Mouse (Mus musculus): ENCODE results near the gene A630023A22Rik. TPM values are rescaled to one million over a fixed set of nuclear protein-coding genes. Genes with fewer than 3 reads are reported as not detected.

Gene A630023A22Rik
- polyA plus RNA-seq (2014; fragmentation: Illumina TruSeq; extraction: RNeasy Lipid Tissue Mini Kit (QIAGEN cat#74804); ENCODE audit: low read depth, low replicate concordance): not detected

GRCm38 (mm10) chr14:34102601-34103000, at the start of gene A630023A22Rik:
TSS of gene A630023A22Rik (minus strand) at chr14:34102754.

DNA sequence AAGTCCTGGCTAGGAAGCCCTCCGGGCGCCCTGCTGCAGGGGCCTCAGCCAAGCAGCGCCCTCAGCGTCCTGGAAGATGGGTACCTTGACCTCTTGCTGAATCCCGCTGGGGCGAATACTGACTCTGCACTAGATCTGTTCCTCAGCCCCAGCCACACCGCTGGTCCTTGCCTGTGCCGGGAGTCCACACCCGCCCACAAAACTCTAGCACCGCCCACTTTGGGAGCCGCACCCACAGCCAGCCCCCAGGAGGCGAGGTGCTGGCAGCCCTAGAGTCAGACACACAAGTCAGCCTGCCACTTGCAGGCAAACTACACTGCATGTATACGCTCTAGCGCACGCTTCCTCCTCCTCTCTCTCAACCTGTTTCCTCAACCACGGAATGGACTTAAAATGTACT, 49.8 kb upstream of the A630023A22Rik start, which contains the start of gene Npy4r:
Gene Npy4r (minus strand): TSS at position 148 of the 400 bp plus-strand sequence.

GRCm38 (mm10) chr14:34085731-34086130, 16.8 kb downstream of the A630023A22Rik start, which contains the start of gene Anxa8:
TSS of gene Anxa8 (plus strand) at chr14:34085981.

GRCm38 (mm10) chr14:34052516-34052915, 50.0 kb downstream of the A630023A22Rik start, which contains the start of gene Antxrl:
TSS of gene Antxrl (plus strand) at chr14:34052707.

GRCm38 (mm10) chr14:34016381-34016780, 86.2 kb downstream of the A630023A22Rik start, which contains the start of gene Gm5460:
TSS of gene Gm5460 (plus strand) at chr14:34016758.

DNA sequence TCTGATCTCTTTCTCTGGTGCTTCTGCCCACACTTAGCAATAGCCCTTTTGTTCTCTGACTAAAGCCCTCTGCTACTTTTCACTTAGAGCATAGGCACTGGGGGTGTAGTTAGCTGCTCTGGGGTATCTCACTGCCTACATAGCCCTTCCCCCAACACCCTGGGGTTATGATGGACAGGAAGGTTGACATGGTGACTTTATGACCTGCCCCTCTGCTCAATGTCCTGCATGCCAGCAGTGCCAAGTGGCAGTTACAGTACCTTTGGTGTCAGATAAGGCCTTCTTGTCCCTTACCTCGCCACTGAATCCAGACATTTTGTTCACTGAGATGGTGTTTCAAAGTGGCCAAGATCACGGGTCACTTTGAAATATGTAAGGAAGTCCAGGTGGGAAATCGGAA, 87.5 kb downstream of the A630023A22Rik start, which contains the start of gene Gm30083:
Gene Gm30083 (minus strand): TSS at position 120 of the 400 bp plus-strand sequence.

Other genes with a start within 250 kb of the A630023A22Rik start
- gene Gdf10, start 179.2 kb downstream of the A630023A22Rik start, polyA plus RNA-seq (2014; fragmentation: Illumina TruSeq; extraction: RNeasy Lipid Tissue Mini Kit (QIAGEN cat#74804); ENCODE audit: low read depth, low replicate concordance): 4.7 TPM
- gene Gdf2, start 161.7 kb downstream of the A630023A22Rik start, polyA plus RNA-seq (2014; fragmentation: Illumina TruSeq; extraction: RNeasy Lipid Tissue Mini Kit (QIAGEN cat#74804); ENCODE audit: low read depth, low replicate concordance): not detected
- not detected for gene Rbp3, start 148.8 kb downstream of the A630023A22Rik start, polyA plus RNA-seq (2014; fragmentation: Illumina TruSeq; extraction: RNeasy Lipid Tissue Mini Kit (QIAGEN cat#74804); ENCODE audit: low read depth, low replicate concordance)
- not detected for gene Zfp488, start 124.0 kb downstream of the A630023A22Rik start, polyA plus RNA-seq (2014; fragmentation: Illumina TruSeq; extraction: RNeasy Lipid Tissue Mini Kit (QIAGEN cat#74804); ENCODE audit: low read depth, low replicate concordance)
- gene Gm30083, start 87.6 kb downstream of the A630023A22Rik start, polyA plus RNA-seq (2014; fragmentation: Illumina TruSeq; extraction: RNeasy Lipid Tissue Mini Kit (QIAGEN cat#74804); ENCODE audit: low read depth, low replicate concordance): not detected
- not detected for gene Gm5460, start 86.0 kb downstream of the A630023A22Rik start, polyA plus RNA-seq (2014; fragmentation: Illumina TruSeq; extraction: RNeasy Lipid Tissue Mini Kit (QIAGEN cat#74804); ENCODE audit: low read depth, low replicate concordance)
- gene Antxrl, start 50.0 kb downstream of the A630023A22Rik start, polyA plus RNA-seq (2014; fragmentation: Illumina TruSeq; extraction: RNeasy Lipid Tissue Mini Kit (QIAGEN cat#74804); ENCODE audit: low read depth, low replicate concordance): not detected
- gene Anxa8, start 16.8 kb downstream of the A630023A22Rik start, polyA plus RNA-seq (2014; fragmentation: Illumina TruSeq; extraction: RNeasy Lipid Tissue Mini Kit (QIAGEN cat#74804); ENCODE audit: low read depth, low replicate concordance): 0.61 TPM
- gene Npy4r, start 49.7 kb upstream of the A630023A22Rik start, polyA plus RNA-seq (2014; fragmentation: Illumina TruSeq; extraction: RNeasy Lipid Tissue Mini Kit (QIAGEN cat#74804); ENCODE audit: low read depth, low replicate concordance): not detected
- 0.16 TPM for gene Gprin2, start 98.9 kb upstream of the A630023A22Rik start, polyA plus RNA-seq (2014; fragmentation: Illumina TruSeq; extraction: RNeasy Lipid Tissue Mini Kit (QIAGEN cat#74804); ENCODE audit: low read depth, low replicate concordance)
- 0.28 TPM for gene Syt15, start 116.8 kb upstream of the A630023A22Rik start, polyA plus RNA-seq (2014; fragmentation: Illumina TruSeq; extraction: RNeasy Lipid Tissue Mini Kit (QIAGEN cat#74804); ENCODE audit: low read depth, low replicate concordance)
- 27.7 TPM for gene Shld2, start 207.7 kb upstream of the A630023A22Rik start, polyA plus RNA-seq (2014; fragmentation: Illumina TruSeq; extraction: RNeasy Lipid Tissue Mini Kit (QIAGEN cat#74804); ENCODE audit: low read depth, low replicate concordance)
- gene Glud1, start 208.0 kb upstream of the A630023A22Rik start, polyA plus RNA-seq (2014; fragmentation: Illumina TruSeq; extraction: RNeasy Lipid Tissue Mini Kit (QIAGEN cat#74804); ENCODE audit: low read depth, low replicate concordance): 641 TPM